Mouse (Mus musculus) brain, embryonic 14.5 days (tissue): ENCODE measurements around the gene Lhx1.

ENCODE experiments used
- CTCF ChIP-seq: fragments of 200-500 bp; IDR thresholded peaks from 2 replicates; pipeline ENCODE4 v1.5.1; 2012; ENCODE audit warnings: inconsistent platforms, mild to moderate bottlenecking, moderate library complexity, borderline replicate concordance; ENCODE audit not compliant: insufficient read depth, insufficient read length; ENCODE audit errors: extremely low read depth
- POLR2A ChIP-seq: fragments of 200-500 bp; IDR thresholded peaks from 2 replicates; pipeline ENCODE4 v1.6.1; 2012; ENCODE audit warnings: mild to moderate bottlenecking, inconsistent platforms, borderline replicate concordance; ENCODE audit not compliant: poor library complexity, insufficient read depth, insufficient read length, severe bottlenecking; ENCODE audit errors: extremely low read depth

DNA sequence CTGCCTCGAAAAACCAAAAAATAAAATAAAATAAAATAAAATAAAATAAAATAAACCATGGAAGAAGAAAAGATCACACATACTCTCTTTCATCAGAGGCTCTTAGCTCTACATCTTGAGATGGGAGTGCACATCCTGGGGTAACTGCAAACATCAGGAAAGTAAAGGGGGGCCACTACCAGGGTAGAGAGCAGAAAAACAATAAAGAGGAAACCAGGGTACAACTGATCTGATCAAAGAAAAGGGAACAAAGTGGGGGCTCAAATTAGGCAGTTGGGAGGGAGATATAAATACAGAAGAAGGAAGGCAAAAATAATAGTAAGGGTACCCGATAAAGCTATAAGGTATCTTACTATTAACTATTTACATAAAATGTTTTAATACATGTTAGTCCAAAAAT lies 48.7 kb downstream of the Lhx1 start:
- no peak for TF ChIP-seq CTCF
- no peak for TF ChIP-seq POLR2A
